Mouse (Mus musculus): ENCODE results near the gene Rab3ip. TPM values are rescaled to one million over a fixed set of nuclear protein-coding genes. Genes with fewer than 3 reads are reported as not detected.

Rab3ip gene
- total and polyA plus RNA-seq, 3 experiments: 15.2 to 23.2 TPM; not detected in 1

GRCm38 (mm10) chr10:116982526-116982925 is 32.0 kb upstream of the Rab3ip start:
- no peak for DNase-seq (ENCODE audit: low read depth, low spot score)
- Histone ChIP-seq H3K27ac (ENCODE audit: control insufficient read depth, low read depth, low read length) (no peak overlapping the region), H3K9me3 (replicated peaks; ENCODE audit: insufficient read depth, low read length) (no peaks in the 10 kb centered on the region), H3K9ac (ENCODE audit: control insufficient read depth, low read depth, low read length, poor library complexity, severe bottlenecking) (no peak overlapping the region), H3K27me3 (ENCODE audit: control insufficient read depth in 1 of 2, insufficient read depth in 2 of 2, low read length in 2 of 2) (peaks cover 2% of the 10 kb centered on the region in 2 experiments; a peak in 2 of 4 replicates), H3K4me3 (ENCODE audit: control insufficient read depth in 1 of 2, insufficient read depth in 1 of 2, low read depth in 2 of 2, low read length in 2 of 2) (no peak overlapping the region), H3K79me2 (ENCODE audit: control insufficient read depth, insufficient read depth, low read length, poor library complexity) (no peaks in the 10 kb centered on the region), H3K36me3 (ENCODE audit: control insufficient read depth in 1 of 2, insufficient read depth in 2 of 2, low read length in 2 of 2) (no peaks in the 10 kb centered on the region), H3K4me1 (ENCODE audit: control insufficient read depth in 1 of 2, insufficient read depth in 2 of 2, low read length in 2 of 2) (no peaks in the 10 kb centered on the region)
- TF ChIP-seq MAX (IDR thresholded peaks at IDR 0.05; ENCODE audit: low read length) (no peak), MYC (IDR thresholded peaks at IDR 0.05; ENCODE audit: low read depth, low read length) (no peak), CHD1 (IDR thresholded peaks at IDR 0.05; ENCODE audit: low read depth, low read length) (no peak)

GRCm38 (mm10) chr10:116980888-116981287 is 30.3 kb upstream of the Rab3ip start:
- peak; percentile 50 for DNase-seq (ENCODE audit: low read depth, low spot score)
- Histone ChIP-seq H3K27me3 (ENCODE audit: control insufficient read depth in 1 of 2, insufficient read depth in 2 of 2, low read length in 2 of 2) (peaks cover 2 to 4% of the 10 kb centered on the region in 2 experiments; a peak in 2 of 4 replicates), H3K9me3 (replicated peaks; ENCODE audit: insufficient read depth, low read length) (no peaks in the 10 kb centered on the region), H3K4me3 (ENCODE audit: control insufficient read depth in 1 of 2, insufficient read depth in 1 of 2, low read depth in 2 of 2, low read length in 2 of 2) (no peak overlapping the region), H3K4me1 (ENCODE audit: control insufficient read depth in 1 of 2, insufficient read depth in 2 of 2, low read length in 2 of 2) (no peaks in the 10 kb centered on the region), H3K27ac (ENCODE audit: control insufficient read depth, low read depth, low read length) (no peak overlapping the region), H3K36me3 (ENCODE audit: control insufficient read depth in 1 of 2, insufficient read depth in 2 of 2, low read length in 2 of 2) (no peaks in the 10 kb centered on the region), H3K79me2 (ENCODE audit: control insufficient read depth, insufficient read depth, low read length, poor library complexity) (no peaks in the 10 kb centered on the region), H3K9ac (ENCODE audit: control insufficient read depth, low read depth, low read length, poor library complexity, severe bottlenecking) (no peak overlapping the region)
- peak; percentile 38 to 75 (median 75) for TF ChIP-seq CTCF (IDR thresholded peaks at IDR 0.05 in 2 of 3, conservative IDR thresholded peaks at IDR 0.05 in 1 of 3; ENCODE audit: control insufficient read depth in 1 of 3, insufficient read depth in 1 of 3, low read depth in 2 of 3, low read length in 3 of 3, poor library complexity in 1 of 3, severe bottlenecking in 1 of 3)
- no peak for TF ChIP-seq MYC (IDR thresholded peaks at IDR 0.05; ENCODE audit: low read depth, low read length)
- TF ChIP-seq ELF1 (IDR thresholded peaks at IDR 0.05; ENCODE audit: low read depth, low read length): no peak
- TF ChIP-seq RAD21 (IDR thresholded peaks at IDR 0.05; ENCODE audit: low read depth, low read length): peak; percentile 53
- TF ChIP-seq ZC3H11A (IDR thresholded peaks at IDR 0.05; ENCODE audit: low read depth, low read length): peak; percentile 31; the same call in 1 of the 2 replicates
- peak; percentile 77 for TF ChIP-seq SMC3 (IDR thresholded peaks at IDR 0.05; ENCODE audit: low read depth, low read length)
- TF ChIP-seq MXI1 (IDR thresholded peaks at IDR 0.05; ENCODE audit: low read depth, low read length): no peak
- TF ChIP-seq ZKSCAN1 (IDR thresholded peaks at IDR 0.05; ENCODE audit: low read depth, low read length): 0 out of 2 replicates have a peak, but pooled peaks have one; percentile 20

GRCm38 (mm10) chr10:116980273-116980672 is 29.7 kb upstream of the Rab3ip start:
- no peaks in the 10 kb centered on the region for H3K9me3 ChIP-seq (replicated peaks; ENCODE audit: insufficient read depth, low read length)
- no peaks in the 10 kb centered on the region for H3K36me3 ChIP-seq (ENCODE audit: control insufficient read depth in 1 of 2, insufficient read depth in 2 of 2, low read length in 2 of 2)
- H3K27ac ChIP-seq (ENCODE audit: control insufficient read depth, low read depth, low read length): no peak overlapping the region
- H3K4me1 ChIP-seq (ENCODE audit: control insufficient read depth in 1 of 2, insufficient read depth in 2 of 2, low read length in 2 of 2): no peaks in the 10 kb centered on the region
- H3K9ac ChIP-seq (ENCODE audit: control insufficient read depth, low read depth, low read length, poor library complexity, severe bottlenecking): no peak overlapping the region
- DNase-seq (ENCODE audit: low read depth, low spot score): no peak
- TF ChIP-seq MAFK (IDR thresholded peaks at IDR 0.05; ENCODE audit: borderline replicate concordance, low read depth, low read length) (no peak), BHLHE40 (IDR thresholded peaks at IDR 0.05; ENCODE audit: borderline replicate concordance, low read depth, low read length) (no peak), TAL1 (IDR thresholded peaks at IDR 0.05; ENCODE audit: low read length) (no peak), TBP (IDR thresholded peaks at IDR 0.05; ENCODE audit: low read depth, low read length) (no peak), NRF1 (IDR thresholded peaks at IDR 0.05; ENCODE audit: insufficient read depth, low read depth, low read length, poor library complexity, severe bottlenecking) (no peak), ELF1 (IDR thresholded peaks at IDR 0.05; ENCODE audit: low read depth, low read length) (no peak), POLR2AphosphoS5 (IDR thresholded peaks at IDR 0.05; ENCODE audit: borderline replicate concordance, low read depth, low read length) (no peak), ZNF384 (IDR thresholded peaks at IDR 0.05; ENCODE audit: low read depth, low read length) (no peak), MYB (IDR thresholded peaks at IDR 0.05; ENCODE audit: low read depth, low read length) (no peak), ZC3H11A (IDR thresholded peaks at IDR 0.05; ENCODE audit: low read depth, low read length) (no peak), ZKSCAN1 (IDR thresholded peaks at IDR 0.05; ENCODE audit: low read depth, low read length) (no peak), POLR2A (IDR thresholded peaks at IDR 0.05; ENCODE audit: control insufficient read depth in 1 of 2, insufficient read depth in 1 of 2, low read depth in 1 of 2, low read length in 2 of 2, poor library complexity in 1 of 2) (no peak), ZMIZ1 (IDR thresholded peaks at IDR 0.05; ENCODE audit: low read depth, low read length) (no peak), TCF12 (IDR thresholded peaks at IDR 0.05; ENCODE audit: low read depth, low read length) (no peak), NELFE (IDR thresholded peaks at IDR 0.05; ENCODE audit: low read depth, low read length) (no peak), POLR2AphosphoS2 (IDR thresholded peaks at IDR 0.05; ENCODE audit: low read length) (no peak), MAX (IDR thresholded peaks at IDR 0.05; ENCODE audit: low read length) (no peak), EP300 (IDR thresholded peaks at IDR 0.05; ENCODE audit: low read depth in 1 of 2, low read length in 2 of 2) (no peak), CTCF (IDR thresholded peaks at IDR 0.05 in 2 of 3, conservative IDR thresholded peaks at IDR 0.05 in 1 of 3; ENCODE audit: control insufficient read depth in 1 of 3, insufficient read depth in 1 of 3, low read depth in 2 of 3, low read length in 3 of 3, poor library complexity in 1 of 3, severe bottlenecking in 1 of 3) (no peak)
- H3K79me2 ChIP-seq (ENCODE audit: control insufficient read depth, insufficient read depth, low read length, poor library complexity): no peaks in the 10 kb centered on the region
- peaks cover 2 to 4% of the 10 kb centered on the region in 2 experiments; a peak in 2 of 4 replicates for H3K27me3 ChIP-seq (ENCODE audit: control insufficient read depth in 1 of 2, insufficient read depth in 2 of 2, low read length in 2 of 2)
- H3K4me3 ChIP-seq (ENCODE audit: control insufficient read depth in 1 of 2, insufficient read depth in 1 of 2, low read depth in 2 of 2, low read length in 2 of 2): no peak overlapping the region
